34 mouse cellular contexts compared by ENCODE assay signal in genomic region chr5:128235611-128236010, GRCm38 (mm10).
"Had no signal": no experiment of that assay in that cellular context is flagged by ENCODE, and none has a peak within 500 bp of the region (broad histone marks: within the 10 kb centered on the region; RNA-seq: fewer than 3 reads in every experiment).

No protein-coding gene starts in this region.

- H3K4me1 ChIP-seq: heart, embryonic 12.5 days; heart, embryonic 13.5 days; heart, embryonic 15.5 days; hindbrain, embryonic 12.5 days; intestine, embryonic 15.5 days; kidney, embryonic 15.5 days had no signal

- ATAC-seq: hindbrain, embryonic 16.5 days; hindbrain, postnatal 0 days; inflammation-experienced regulatory T-cells, adult 6 months; intestine, embryonic 15.5 days; intestine, embryonic 16.5 days; intestine, postnatal 0 days had no signal

- H3K36me3 ChIP-seq: heart, embryonic 12.5 days; heart, embryonic 13.5 days; heart, embryonic 15.5 days; hindbrain, embryonic 10.5 days; hindbrain, embryonic 12.5 days; hindbrain, embryonic 13.5 days; hindbrain, embryonic 15.5 days; intestine, embryonic 15.5 days; kidney, embryonic 15.5 days had no signal

- H3K4me3 ChIP-seq: heart, embryonic 12.5 days; heart, embryonic 13.5 days; heart, embryonic 15.5 days; hindbrain, embryonic 10.5 days; hindbrain, embryonic 12.5 days; hindbrain, embryonic 13.5 days; hindbrain, embryonic 15.5 days; intestine, embryonic 15.5 days; kidney, embryonic 15.5 days; layer of hippocampus, adult 2 months; left cerebral cortex, adult 2 months had no signal

- H3K27me3 ChIP-seq: heart, embryonic 12.5 days; heart, embryonic 13.5 days; heart, embryonic 15.5 days; hindbrain, embryonic 12.5 days; hindbrain, embryonic 13.5 days; hindbrain, embryonic 15.5 days; intestine, embryonic 15.5 days; kidney, embryonic 15.5 days had no signal

- H3K9me3 ChIP-seq: heart, embryonic 15.5 days; hindbrain, embryonic 10.5 days; hindbrain, embryonic 12.5 days; hindbrain, embryonic 13.5 days; hindbrain, embryonic 15.5 days; intestine, embryonic 15.5 days; kidney, embryonic 15.5 days had no signal

- H3K27ac ChIP-seq: heart, embryonic 13.5 days; heart, embryonic 15.5 days; hindbrain, embryonic 10.5 days; hindbrain, embryonic 12.5 days; hindbrain, embryonic 13.5 days; hindbrain, embryonic 14.5 days; hindbrain, embryonic 15.5 days; hindbrain, postnatal 0 days; intestine, embryonic 15.5 days; kidney, embryonic 15.5 days; kidney, postnatal 0 days; layer of hippocampus, adult 2 months; left cerebral cortex, adult 2 months had no signal

- DNase-seq: heart, postnatal 10 days; heart, postnatal 14 days; heart, postnatal 36 days; heart, postnatal 4 days; kidney, adult 11 months; kidney, adult 18-20 months; kidney, adult 2 months; kidney, adult 8-10 months; kidney, adult 9 months; kidney, postnatal 10 days; kidney, postnatal 14 days; kidney, postnatal 25 days; kidney, postnatal 36 days; kidney, postnatal 4 days; layer of hippocampus, adult 9-11 months; layer of hippocampus, postnatal 36 days had no signal
